Mouse (Mus musculus) mammary gland, adult 2 months (tissue): ENCODE measurements around the gene Ptges3l. TPM values are rescaled to one million over a fixed set of nuclear protein-coding genes. Genes with fewer than 3 reads are reported as not detected.

ENCODE experiments used
- polyA plus RNA-seq: library from polyadenylated mRNA; depleted of rRNA; stranded (reverse); fragments of >200 nt; gene quantifications from 2 replicates; pipeline ENCODE4 v1.2.3, GENCODE M21; 2012; ENCODE audit warnings: low replicate concordance; rRNA removed

Gene Ptges3l
- polyA plus RNA-seq = 3.4 and 15.5 TPM in 2 replicates

GRCm38 (mm10) chr11:101424925-101425813 is at the start of gene Ptges3l, which contains the start of gene Rundc1:
Gene Ptges3l, minus strand, starts transcription at chr11:101425333.
Gene Rundc1, plus strand, starts transcription at chr11:101425085.

GRCm38 (mm10) chr11:101465869-101466551 is 40.9 kb upstream of the Ptges3l start, which contains the start of gene Vat1:
Gene Vat1, minus strand, starts transcription at chr11:101466230.

GRCm38 (mm10) chr11:101464211-101465100 is 39.3 kb upstream of the Ptges3l start, which contains the start of gene Rnd2:
Gene Rnd2, plus strand, starts transcription at chr11:101464999.

DNA sequence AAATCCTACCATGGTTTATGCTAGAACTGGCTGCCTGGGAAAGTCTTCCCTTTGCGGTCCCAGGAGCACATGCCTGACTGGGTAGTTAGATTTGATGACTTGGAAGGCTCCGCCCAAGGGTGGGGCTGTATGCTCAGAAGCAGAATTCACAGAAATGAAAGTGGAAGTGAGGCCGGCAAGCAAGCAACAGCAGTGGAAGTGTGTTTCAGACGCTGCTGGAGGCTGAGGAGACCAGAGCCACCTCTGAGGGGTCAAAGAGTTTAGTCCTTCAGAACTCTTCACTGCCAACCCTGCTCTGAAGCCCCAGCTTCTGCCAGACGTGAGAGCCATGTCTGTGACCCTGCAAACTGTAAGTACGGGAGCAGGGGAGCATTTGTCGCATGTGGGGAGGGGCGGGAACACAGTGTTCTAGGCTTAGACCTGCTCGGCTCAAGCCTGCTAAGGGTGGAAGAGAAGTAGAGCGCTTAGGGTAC is 23.2 kb upstream of the Ptges3l start, which contains the start of gene Ifi35:
Ifi35 (plus strand) TSS at position 134 of the 473 bp plus-strand sequence.

DNA sequence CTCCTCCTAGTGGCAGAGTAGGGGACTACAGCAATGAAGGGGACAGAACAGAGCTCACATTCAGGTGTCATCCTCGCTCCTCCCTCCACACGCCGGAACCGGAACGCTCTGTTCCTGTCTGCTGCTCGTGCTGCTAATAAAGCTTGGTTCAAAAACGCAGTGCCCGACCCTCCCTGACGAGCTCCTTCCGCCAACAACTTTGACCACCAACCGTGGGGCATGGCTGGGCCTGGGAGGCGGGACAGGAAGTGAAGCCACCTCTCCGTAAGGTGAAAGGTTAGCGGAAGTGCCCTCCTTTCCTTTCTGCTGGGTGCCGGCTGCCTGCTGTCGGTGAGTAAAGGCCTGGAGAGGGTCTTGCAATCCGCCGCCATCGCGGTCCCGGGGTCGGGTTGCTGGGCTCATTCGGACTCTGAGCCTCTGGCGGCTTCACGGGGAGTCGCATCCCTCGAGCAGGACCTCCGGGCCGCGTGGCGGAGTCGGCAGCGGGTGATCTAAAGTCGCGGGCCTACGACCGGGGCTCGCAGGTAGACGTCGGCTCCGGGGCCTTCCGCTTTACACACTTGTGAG is 17.1 kb upstream of the Ptges3l start, which contains the start of gene Rpl27:
Rpl27 (plus strand) TSS at position 172 of the 567 bp plus-strand sequence.

DNA sequence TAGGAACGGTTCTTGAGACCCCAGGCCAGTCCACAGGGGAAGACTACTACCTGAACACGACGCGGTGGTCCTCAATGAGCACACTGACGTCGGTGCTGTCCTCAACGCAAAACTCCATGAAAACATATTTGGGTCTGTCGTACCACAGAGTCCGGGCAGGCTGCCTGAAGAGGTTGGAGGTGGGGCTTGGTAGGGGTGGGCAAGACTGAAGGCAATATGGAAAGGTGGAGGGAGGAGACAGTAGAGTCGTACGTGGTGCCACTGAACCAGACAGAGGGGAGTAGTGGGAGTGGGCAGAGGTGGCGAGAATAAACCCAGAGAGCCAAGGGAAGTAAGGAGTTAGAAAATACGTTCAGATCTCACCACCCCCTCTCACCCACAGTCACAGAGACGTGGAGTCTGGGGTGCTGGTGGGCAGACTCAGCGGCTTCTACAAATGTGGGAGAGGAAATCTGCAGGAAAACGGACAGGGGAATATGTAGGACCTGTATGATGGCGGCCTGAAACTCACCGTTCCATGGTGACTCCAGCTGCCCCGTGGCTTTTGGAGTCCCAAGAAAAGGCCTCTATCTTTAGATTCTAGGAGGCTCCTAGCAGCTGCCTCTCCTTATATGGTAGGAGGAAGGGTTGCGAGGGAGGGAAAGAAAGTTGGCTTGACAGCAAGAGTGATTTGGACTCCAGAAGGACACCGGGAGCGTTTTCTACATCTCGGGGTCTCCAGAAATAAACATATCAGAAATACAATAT is 855 bp downstream of the Ptges3l start, which contains the start of gene Gm27029:
Gm27029 (minus strand) TSS at position 692 of the 747 bp plus-strand sequence.

DNA sequence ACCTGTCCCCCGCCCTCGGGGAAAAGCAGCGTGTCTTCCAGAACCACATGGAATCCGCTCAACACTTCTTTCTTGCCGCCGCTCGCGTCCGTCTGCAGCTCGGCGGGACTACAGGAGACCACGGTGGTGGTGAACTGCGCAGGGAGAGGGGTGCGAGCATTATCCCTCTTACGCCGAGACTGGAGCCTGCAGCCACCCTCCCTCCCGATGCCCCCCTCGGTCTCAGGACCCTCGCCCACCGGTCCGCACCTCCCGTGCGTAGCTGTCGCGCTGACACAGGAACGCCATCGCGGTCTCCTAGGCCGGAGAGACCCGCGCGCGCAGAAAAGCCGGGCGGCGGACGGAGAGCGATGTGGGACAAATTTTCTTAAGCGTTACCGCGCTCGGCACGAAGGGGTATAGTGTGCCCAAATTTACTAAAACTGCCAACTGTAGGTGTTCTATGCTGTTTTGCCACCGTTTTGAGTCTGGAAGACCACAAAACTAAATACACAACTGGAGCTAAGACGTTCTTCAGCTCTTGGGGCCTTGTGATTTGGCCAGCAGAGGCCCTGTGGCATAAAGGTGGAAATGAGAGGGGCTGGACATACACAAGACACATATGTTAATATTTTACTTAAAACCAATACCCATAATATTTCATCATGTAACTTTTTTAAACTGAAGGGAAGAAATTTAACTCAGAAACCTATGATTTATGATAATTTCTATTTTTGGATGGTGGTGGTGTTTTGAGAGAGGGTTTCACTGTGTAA is 7.9 kb downstream of the Ptges3l start, which contains the start of gene Aarsd1:
Aarsd1 (minus strand) TSS at position 515 of the 755 bp plus-strand sequence.

Other genes starting within 250 kb of the Ptges3l start
- gene Ccr10, start 249.9 kb downstream of the Ptges3l start, polyA plus RNA-seq = 2.9 and 6.8 TPM in 2 replicates
- gene Ezh1, start 198.9 kb downstream of the Ptges3l start, polyA plus RNA-seq = 34.7 and 54.3 TPM in 2 replicates
- 138 and 195 TPM in 2 replicates for gene Ramp2, start 179.3 kb downstream of the Ptges3l start, polyA plus RNA-seq
- 89.8 and 96.1 TPM in 2 replicates for gene Vps25, start 171.6 kb downstream of the Ptges3l start, polyA plus RNA-seq
- gene Wnk4, start 164.8 kb downstream of the Ptges3l start, polyA plus RNA-seq = 1.9 and 2.4 TPM in 2 replicates
- gene Cntd1, start 146.3 kb downstream of the Ptges3l start, polyA plus RNA-seq = 0.05 and 0.17 TPM in 2 replicates
- gene Coa3, start 146.2 kb downstream of the Ptges3l start, polyA plus RNA-seq = 190 and 296 TPM in 2 replicates
- 53.9 and 131 TPM in 2 replicates for gene Becn1, start 123.0 kb downstream of the Ptges3l start, polyA plus RNA-seq
- gene Psme3, start 109.1 kb downstream of the Ptges3l start, polyA plus RNA-seq = 44.3 and 89.4 TPM in 2 replicates
- gene Aoc2, start 100.3 kb downstream of the Ptges3l start, polyA plus RNA-seq = 6.3 and 7.4 TPM in 2 replicates
- gene Aoc3, start 94.7 kb downstream of the Ptges3l start, polyA plus RNA-seq = 268 and 327 TPM in 2 replicates
- gene G6pc, start 57.8 kb downstream of the Ptges3l start, polyA plus RNA-seq = 0.06 and 0.60 TPM in 2 replicates
- 22.4 and 22.6 TPM in 2 replicates for gene Aarsd1, start 7.7 kb downstream of the Ptges3l start, polyA plus RNA-seq
- gene Gm27029, start 537 bp downstream of the Ptges3l start, polyA plus RNA-seq = 0.46 TPM in 1 of 2 replicates, not detected in the other
- 24.9 and 25.1 TPM in 2 replicates for gene Rundc1, start 248 bp downstream of the Ptges3l start, polyA plus RNA-seq
- gene Rpl27, start 17.0 kb upstream of the Ptges3l start, polyA plus RNA-seq = 285 and 417 TPM in 2 replicates
- 48.5 and 57.7 TPM in 2 replicates for gene Ifi35, start 23.1 kb upstream of the Ptges3l start, polyA plus RNA-seq
- gene Rnd2, start 39.7 kb upstream of the Ptges3l start, polyA plus RNA-seq = 9.3 and 10.1 TPM in 2 replicates
- 137 and 204 TPM in 2 replicates for gene Vat1, start 40.9 kb upstream of the Ptges3l start, polyA plus RNA-seq
- gene Brca1, start 126.6 kb upstream of the Ptges3l start, polyA plus RNA-seq = 0.37 and 0.60 TPM in 2 replicates
- gene Nbr1, start 126.8 kb upstream of the Ptges3l start, polyA plus RNA-seq = 98.5 and 134 TPM in 2 replicates
- 72.0 and 133 TPM in 2 replicates for gene Tmem106a, start 156.9 kb upstream of the Ptges3l start, polyA plus RNA-seq
- gene Gm11634, start 173.9 kb upstream of the Ptges3l start, polyA plus RNA-seq = not detected in 2 replicates
- 21.4 and 37.1 TPM in 2 replicates for gene Rdm1, start 201.9 kb upstream of the Ptges3l start, polyA plus RNA-seq
- gene Arl4d, start 240.2 kb upstream of the Ptges3l start, polyA plus RNA-seq = 7.7 and 8.1 TPM in 2 replicates